Mouse (Mus musculus): ENCODE data around the gene Gm49711.

Gm49711 gene

GRCm38 (mm10) chr16:92057852-92058643 is at the start of gene Gm49711, which contains the start of the genes Mrps6 and Slc5a3:
Gene Gm49711, plus strand, starts transcription at chr16:92058316.
Gene Mrps6, plus strand, starts transcription at chr16:92058270.
Gene Slc5a3, plus strand, starts transcription at chr16:92058322.
- DNase-seq: peak; percentile 93

GRCm38 (mm10) chr16:92009586-92009985 is 48.5 kb upstream of the Gm49711 start:
- DNase-seq: no peak

- no peak for DNase-seq
These were observed 41.3 kb upstream of the Gm49711 start for GRCm38 (mm10) chr16:92016792-92017191.

- peak; percentile 45 for DNase-seq
These were observed 38.7 kb upstream of the Gm49711 start for GRCm38 (mm10) chr16:92019141-92020118.

GRCm38 (mm10) chr16:92021656-92022400 is 36.3 kb upstream of the Gm49711 start:
- DNase-seq: no peak

- DNase-seq: no peak
These were observed 35.4 kb upstream of the Gm49711 start for GRCm38 (mm10) chr16:92022494-92023283.

GRCm38 (mm10) chr16:92033286-92033685 is 24.8 kb upstream of the Gm49711 start:
- DNase-seq: no peak

GRCm38 (mm10) chr16:92034676-92035075 is 23.4 kb upstream of the Gm49711 start:
- DNase-seq: no peak

- no peak for DNase-seq
These were observed 21.4 kb upstream of the Gm49711 start for GRCm38 (mm10) chr16:92036701-92037100.

- DNase-seq: peak; percentile 34
These were observed 20.1 kb upstream of the Gm49711 start for GRCm38 (mm10) chr16:92037891-92038607.

GRCm38 (mm10) chr16:92039421-92039820 is 18.7 kb upstream of the Gm49711 start:
- DNase-seq: peak; percentile 53

- no peak for DNase-seq
These were observed 18.1 kb upstream of the Gm49711 start for GRCm38 (mm10) chr16:92039966-92040365.

- DNase-seq: no peak
These were observed 6.3 kb upstream of the Gm49711 start for GRCm38 (mm10) chr16:92051777-92052310.

- no peak for DNase-seq
These were observed 5.5 kb upstream of the Gm49711 start for GRCm38 (mm10) chr16:92052569-92052968.

- DNase-seq: no peak
These were observed 1.4 kb upstream of the Gm49711 start for GRCm38 (mm10) chr16:92056711-92057110.

GRCm38 (mm10) chr16:92057456-92057851 is 662 bp upstream of the Gm49711 start:
- DNase-seq: no peak

- no peak for DNase-seq
These were observed 816 bp downstream of the Gm49711 start for GRCm38 (mm10) chr16:92058644-92059620.

GRCm38 (mm10) chr16:92060213-92060612 is 2.1 kb downstream of the Gm49711 start:
- DNase-seq: no peak

GRCm38 (mm10) chr16:92061586-92061985 is 3.5 kb downstream of the Gm49711 start:
- DNase-seq: peak; percentile 31

GRCm38 (mm10) chr16:92062832-92063231 is 4.7 kb downstream of the Gm49711 start:
- DNase-seq: peak; percentile 7

Measured in kidney, adult 18-20 months (tissue).